Mouse (Mus musculus): ENCODE measurements around the gene Cry2. TPM values are rescaled to one million over a fixed set of nuclear protein-coding genes. Genes with fewer than 3 reads are reported as not detected.
A peak's percentile ranks its signal among the peaks of the same experiment; 100 is the strongest.

The Cry2 gene
- polyA plus RNA-seq, 2 experiments: 6.0 to 6.2 TPM

DNA sequence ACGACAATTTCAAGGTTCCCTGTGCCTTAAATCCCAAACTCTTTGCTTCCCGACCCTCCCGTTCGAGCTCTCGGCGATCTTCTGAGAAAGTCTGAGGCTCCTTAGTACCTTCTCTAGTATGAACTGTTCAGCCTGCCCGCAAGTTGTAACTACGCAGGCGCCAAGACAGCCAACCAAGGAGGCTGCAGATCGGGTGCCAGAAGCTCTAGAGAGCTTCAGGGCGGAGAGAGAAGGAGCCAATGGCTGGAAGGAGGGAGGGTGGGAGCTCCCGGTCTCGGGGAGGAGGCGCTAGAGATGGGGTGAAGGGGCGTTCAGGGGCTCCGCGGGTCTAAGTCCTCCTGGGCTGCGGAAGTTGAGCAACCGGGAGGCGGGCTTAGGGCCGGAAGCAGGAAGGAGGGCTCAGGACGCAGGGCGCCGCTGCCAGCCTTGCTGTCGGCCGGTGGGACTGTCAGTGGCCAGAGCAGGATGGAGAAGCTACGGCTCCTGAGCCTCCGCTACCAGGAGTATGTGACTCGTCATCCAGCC is 58.7 kb downstream of the Cry2 start:
- H3K4me1 ChIP-seq (replicated peaks; ENCODE audit: control insufficient read depth in 2 of 2, insufficient read depth in 2 of 2, low read length in 1 of 2): peaks cover 4 to 13% of the 10 kb centered on the region in 2 experiments; a peak in 3 of 4 replicates
- TF ChIP-seq EP300 (IDR thresholded peaks at IDR 0.05; ENCODE audit: low read depth) (no peak; the same call in 1 of the 2 replicates), CTCF (IDR thresholded peaks at IDR 0.05; ENCODE audit: low read depth) (no peak)
- under 1% methylated on average over 29 of the region's 29 CpGs for WGBS (ENCODE audit: insufficient replicate concordance)

GRCm38 (mm10) chr2:92374514-92374913 is 59.3 kb downstream of the Cry2 start, which contains the start of the genes Pex16 and Large2:
Gene Pex16 (plus strand): TSS chr2:92374676.
Gene Large2 (minus strand): TSS chr2:92374869.
- ATAC-seq (ENCODE audit: insufficient read depth): peak; percentile 16; the same call in 1 of the 2 replicates
- Histone ChIP-seq H3K4me2 (ENCODE audit: low read depth) (peak within 1 kb of the TSS; percentile 98), H3K4me3 (ENCODE audit: insufficient read depth in 1 of 2, low read depth in 2 of 2, low read length in 2 of 2) (peak within 1 kb of the TSS; percentile 66 to 88), H3K4me1 (replicated peaks; ENCODE audit: control insufficient read depth in 2 of 2, insufficient read depth in 2 of 2, low read length in 1 of 2) (peaks cover 4 to 13% of the 10 kb centered on the region in 2 experiments; a peak in 3 of 4 replicates), H3K27ac (peak within 1 kb of the TSS; percentile 65), H3K36me3 (replicated peaks; ENCODE audit: control insufficient read depth, insufficient read depth, low read depth) (peaks cover 6% of the 10 kb centered on the region; the same call in 1 of the 2 replicates), H3K27me3 (ENCODE audit: control insufficient read depth, insufficient read depth, low read length) (peaks cover 30% of the 10 kb centered on the region), H3K9ac (replicated peaks) (peak within 1 kb of the TSS; percentile 66), H3K9me3 (ENCODE audit: control insufficient read depth, low read length) (no peaks in the 10 kb centered on the region)
- TF ChIP-seq EP300 (IDR thresholded peaks at IDR 0.05; ENCODE audit: low read depth) (no peak), CTCF (IDR thresholded peaks at IDR 0.05; ENCODE audit: low read depth) (no peak)
- WGBS (ENCODE audit: insufficient replicate concordance): 3% methylated on average over 16 of the region's 16 CpGs
- peak; percentile 43 to 55 (median 46) for DNase-seq (ENCODE audit: low read depth in 3 of 3, low spot score in 3 of 3)

More for the DNA sequence above, 58.7 kb downstream of the Cry2 start:
- H3K27ac ChIP-seq: peak overlapping the region; percentile 65
- peaks cover 6% of the 10 kb centered on the region; the same call in 1 of the 2 replicates for H3K36me3 ChIP-seq (replicated peaks; ENCODE audit: control insufficient read depth, insufficient read depth, low read depth)
- H3K9ac ChIP-seq (replicated peaks): peak overlapping the region; percentile 66
- no peaks in the 10 kb centered on the region for H3K9me3 ChIP-seq (ENCODE audit: control insufficient read depth, low read length)
- H3K4me3 ChIP-seq (ENCODE audit: insufficient read depth in 1 of 2, low read depth in 2 of 2, low read length in 2 of 2): peak overlapping the region; percentile 66 to 88
- H3K27me3 ChIP-seq (ENCODE audit: control insufficient read depth, insufficient read depth, low read length): peaks cover 24% of the 10 kb centered on the region
- peak overlapping the region; percentile 98 for H3K4me2 ChIP-seq (ENCODE audit: low read depth)
- ATAC-seq (ENCODE audit: insufficient read depth) (peak; percentile 95), DNase-seq (ENCODE audit: low read depth in 3 of 3, low spot score in 3 of 3) (peak; percentile 91 to 93 (median 92))

DNA sequence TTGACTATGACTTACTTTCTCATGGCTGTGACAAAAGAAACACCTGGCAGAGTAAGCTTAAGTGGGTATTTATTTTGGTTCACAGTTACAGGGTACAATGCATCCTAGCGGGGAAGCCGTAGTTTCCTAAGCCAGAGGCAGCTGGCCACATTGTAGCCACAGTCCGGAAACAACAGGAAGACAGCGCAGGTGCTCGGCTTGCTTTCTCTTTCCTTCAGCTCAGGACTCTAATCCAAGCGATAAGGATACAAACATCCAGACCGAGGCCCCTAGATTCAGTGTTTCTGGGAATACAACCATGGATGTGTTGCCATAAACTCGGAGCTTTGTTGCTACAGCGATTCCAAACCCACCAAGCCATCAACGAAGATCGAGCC is 60.4 kb downstream of the Cry2 start:
- TF ChIP-seq CTCF (IDR thresholded peaks at IDR 0.05; ENCODE audit: low read depth) (no peak), EP300 (IDR thresholded peaks at IDR 0.05; ENCODE audit: low read depth) (no peak)

GRCm38 (mm10) chr2:92372767-92373436 is 60.9 kb downstream of the Cry2 start:
- peaks cover 35% of the 10 kb centered on the region for H3K27me3 ChIP-seq (ENCODE audit: control insufficient read depth, insufficient read depth, low read length)
- H3K27ac ChIP-seq: no peak overlapping the region

More for the DNA sequence above, 60.4 kb downstream of the Cry2 start:
- H3K27me3 ChIP-seq (ENCODE audit: control insufficient read depth, insufficient read depth, low read length): peaks cover 35% of the 10 kb centered on the region
- H3K27ac ChIP-seq: no peak overlapping the region
- no peaks in the 10 kb centered on the region for H3K9me3 ChIP-seq (ENCODE audit: control insufficient read depth, low read length)
- WGBS (ENCODE audit: insufficient replicate concordance): 58% methylated on average over 11 of the region's 11 CpGs
- ATAC-seq (ENCODE audit: insufficient read depth) (no peak), DNase-seq (ENCODE audit: low read depth in 3 of 3, low spot score in 3 of 3) (no peak)
- H3K36me3 ChIP-seq (replicated peaks; ENCODE audit: control insufficient read depth, insufficient read depth, low read depth): peaks cover 4% of the 10 kb centered on the region; the same call in 1 of the 2 replicates
- no peak overlapping the region for H3K4me3 ChIP-seq (ENCODE audit: insufficient read depth in 1 of 2, low read depth in 2 of 2, low read length in 2 of 2)
- H3K4me2 ChIP-seq (ENCODE audit: low read depth): no peak overlapping the region
- H3K9ac ChIP-seq (replicated peaks): no peak overlapping the region
- peaks cover 4 to 13% of the 10 kb centered on the region in 2 experiments; a peak in 3 of 4 replicates for H3K4me1 ChIP-seq (replicated peaks; ENCODE audit: control insufficient read depth in 2 of 2, insufficient read depth in 2 of 2, low read length in 1 of 2)

More at GRCm38 (mm10) chr2:92372767-92373436, 60.9 kb downstream of the Cry2 start:
- Histone ChIP-seq H3K4me1 (replicated peaks; ENCODE audit: control insufficient read depth in 2 of 2, insufficient read depth in 2 of 2, low read length in 1 of 2) (peaks cover 4 to 13% of the 10 kb centered on the region in 2 experiments; a peak in 3 of 4 replicates), H3K4me3 (ENCODE audit: insufficient read depth in 1 of 2, low read depth in 2 of 2, low read length in 2 of 2) (no peak overlapping the region), H3K36me3 (replicated peaks; ENCODE audit: control insufficient read depth, insufficient read depth, low read depth) (no peaks in the 10 kb centered on the region), H3K4me2 (ENCODE audit: low read depth) (no peak overlapping the region), H3K9me3 (ENCODE audit: control insufficient read depth, low read length) (no peaks in the 10 kb centered on the region), H3K9ac (replicated peaks) (no peak overlapping the region)
- 51% methylated on average over 9 of the region's 9 CpGs for WGBS (ENCODE audit: insufficient replicate concordance)
- no peak for DNase-seq (ENCODE audit: low read depth in 3 of 3, low spot score in 3 of 3)
- ATAC-seq (ENCODE audit: insufficient read depth): no peak
- TF ChIP-seq EP300 (IDR thresholded peaks at IDR 0.05; ENCODE audit: low read depth): no peak

All from liver, embryonic 14.5 days (tissue).